Mouse (Mus musculus): Measurements from ENCODE around the gene Gbgt1.

- TF ChIP-seq POLR2A (IDR thresholded peaks at IDR 0.05; ENCODE audit: low read depth, low read length) = no peak
- TF ChIP-seq CTCF (IDR thresholded peaks at IDR 0.05; ENCODE audit: extremely low read depth, insufficient read length, insufficient replicate concordance, low read depth, low read length) = no peak
Observed at GRCm38 (mm10) chr2:28534436-28535262, 38.0 kb downstream of the Gbgt1 start.

All from small intestine, adult 2 months (tissue).